Mouse (Mus musculus) bone marrow macrophage, adult 2 months (primary cell): ENCODE data around the gene Crim1.

Source experiments
- CTCF ChIP-seq: IDR thresholded peaks from 2 replicates; pipeline ENCODE4 v1.5.1; 2012; ENCODE audit warnings: low read depth, mild to moderate bottlenecking, low read length, moderate library complexity
- POLR2A ChIP-seq: IDR thresholded peaks from 2 replicates; pipeline ENCODE4 v1.6.1; 2012; ENCODE audit warnings: mild to moderate bottlenecking, low read depth, low read length, borderline replicate concordance

DNA sequence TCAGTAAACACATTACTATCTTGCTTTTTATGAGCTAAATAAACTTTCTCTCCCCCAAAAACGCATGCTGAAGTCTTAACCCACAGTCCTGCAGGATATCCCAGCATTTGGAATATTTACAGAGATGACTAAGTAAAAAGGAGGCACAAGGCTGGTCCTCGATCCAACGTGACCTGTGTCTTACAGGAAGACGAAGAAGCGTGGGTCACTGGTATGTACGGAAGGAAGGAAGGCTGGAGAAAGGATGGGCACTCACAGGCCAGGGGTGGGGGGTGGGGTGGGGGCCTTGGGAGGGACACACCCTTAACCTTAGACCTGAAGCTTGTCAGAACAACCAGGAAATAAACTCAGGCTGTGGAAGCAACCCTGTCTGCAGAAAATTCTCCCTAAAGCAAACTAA, 202.1 kb downstream of the Crim1 start:
- TF ChIP-seq POLR2A = no peak
- TF ChIP-seq CTCF = no peak
